Mouse (Mus musculus) cerebellum, adult 2 months (tissue): ENCODE data around the gene Dna2.

Experiments
- CTCF ChIP-seq: fragments of 200-500 bp; IDR thresholded peaks from 2 replicates; pipeline ENCODE4 v1.5.1; 2011; ENCODE audit warnings: low read depth, mild to moderate bottlenecking, control low read depth, low read length, moderate library complexity, borderline replicate concordance; ENCODE audit not compliant: insufficient read depth
- POLR2A ChIP-seq: fragments of 200-500 bp; IDR thresholded peaks from 2 replicates; pipeline ENCODE4 v1.6.1; 2011; ENCODE audit warnings: low read length, control low read depth, borderline replicate concordance; ENCODE audit not compliant: insufficient read depth

- no peak for TF ChIP-seq CTCF
- TF ChIP-seq POLR2A = no peak
Observed at GRCm38 (mm10) chr10:62963956-62964355, 17.1 kb downstream of the Dna2 start.
